Mouse (Mus musculus) stomach, postnatal 0 days (tissue): ENCODE measurements around the gene Sorcs3. TPM values are rescaled to one million over a fixed set of nuclear protein-coding genes. Genes with fewer than 3 reads are reported as not detected.
A peak's percentile ranks its signal among the peaks of the same experiment; 100 is the strongest.

Source experiments
- ATAC-seq: fragments of 200-750 bp; cut with Nextera tagmentation; 2 replicates; pipeline ENCODE4 v1.8.0; 2017; ENCODE audit not compliant: low FRiP score, low TSS enrichment
- DNase-seq: peaks from one replicate; pipeline ENCODE4 v3.0.0-alpha.2; 2016; ENCODE audit warnings: low spot score
- H3K27ac ChIP-seq: fragments of 300-500 bp; sonication (generic); replicated peaks from 2 replicates; pipeline ENCODE4 v1.5.1; 2014; ENCODE audit warnings: mild to moderate bottlenecking, control low read depth
- H3K27me3 ChIP-seq: fragments of 300-500 bp; sonication (generic); 2 replicates; pipeline ENCODE4 v1.6.1; 2014; ENCODE audit warnings: low read length; ENCODE audit not compliant: control insufficient read depth, insufficient read depth
- H3K36me3 ChIP-seq: fragments of 300-500 bp; sonication (generic); 2 replicates; pipeline ENCODE4 v1.6.1; 2014; ENCODE audit warnings: low read length, mixed read lengths; ENCODE audit not compliant: control insufficient read depth, insufficient read depth
- H3K4me1 ChIP-seq: fragments of 300-500 bp; sonication (generic); replicated peaks from 2 replicates; pipeline ENCODE4 v1.6.1; 2014; ENCODE audit warnings: antibody characterized with exemption; ENCODE audit not compliant: control insufficient read depth, insufficient read depth
- H3K4me2 ChIP-seq: fragments of 300-500 bp; sonication (generic); replicated peaks from 2 replicates; pipeline ENCODE4 v1.6.1; 2014; ENCODE audit warnings: low read depth, mild to moderate bottlenecking, control low read depth, moderate library complexity
- H3K4me3 ChIP-seq: fragments of 300-500 bp; sonication (generic); 2 replicates; pipeline ENCODE4 v1.5.1; 2014; ENCODE audit warnings: low read depth, low read length, control low read depth
- H3K9ac ChIP-seq: fragments of 300-500 bp; sonication (generic); 2 replicates; pipeline ENCODE4 v1.6.1; 2014; ENCODE audit warnings: mild to moderate bottlenecking, low read length, control low read depth, mixed read lengths
- H3K9me3 ChIP-seq: fragments of 300-500 bp; sonication (generic); 2 replicates; pipeline ENCODE4 v1.6.1; 2016; ENCODE audit warnings: low read length; ENCODE audit not compliant: control insufficient read depth
- CTCF ChIP-seq: IDR thresholded peaks from 2 replicates; pipeline ENCODE4 v1.5.1; 2016; ENCODE audit warnings: antibody characterized with exemption, low read depth, mild to moderate bottlenecking, moderate library complexity
- EP300 ChIP-seq: optimal IDR thresholded peaks from 2 replicates; pipeline ENCODE3; 2016; ENCODE audit warnings: antibody characterized with exemption
- WGBS: fragments of 180-500 bp; shearing (Covaris S2); extraction: QIAGEN DNeasy Blood & Tissue Kit; methylation state at CpG from one replicate; pipeline ENCODE4 v1.1.7; 2014; 5-methylcytosine and 5-hydroxymethylcytosine counted together
- polyA plus RNA-seq: library from polyadenylated mRNA; unstranded; fragments of >200 nt; fragmentation: Nextera tagmentation; extraction: Ambion mirVana; gene quantifications from 2 replicates; pipeline ENCODE4 v1.2.1, GENCODE M21; 2015

The Sorcs3 gene
- 0.28 TPM in 2 replicates for polyA plus RNA-seq

GRCm38 (mm10) chr19:48205929-48206814, at the start of gene Sorcs3:
Sorcs3 (plus strand) TSS chr19:48206025.
- Histone ChIP-seq H3K27me3 (peaks cover 3% of the 10 kb centered on the region; the same call in 1 of the 2 replicates), H3K27ac (no peak within 1 kb of the TSS)
- WGBS = 1% methylated on average over 65 of the region's 70 CpGs

DNA sequence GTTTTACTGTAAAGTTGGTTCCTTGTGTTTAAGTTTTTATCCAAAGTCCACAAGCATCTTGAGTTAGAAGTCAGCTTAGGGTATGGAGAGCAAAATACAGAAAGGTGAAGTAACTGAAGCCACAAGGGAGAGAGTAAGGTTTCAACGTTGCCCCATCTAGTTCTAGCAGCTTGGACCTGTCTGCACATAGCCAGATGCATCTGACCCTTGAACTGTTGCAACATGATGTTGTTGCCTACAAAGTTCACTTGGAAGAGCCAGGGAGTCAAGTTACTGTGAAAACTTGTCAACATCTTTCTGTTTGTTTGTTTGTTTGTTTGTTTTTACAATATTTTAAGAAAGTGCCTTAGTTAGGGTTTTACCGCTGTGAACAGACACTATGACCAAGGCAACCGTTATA, 40.5 kb upstream of the Sorcs3 start:
- Histone ChIP-seq H3K4me3 (no peak overlapping the region), H3K27ac (no peak overlapping the region), H3K27me3 (no peaks in the 10 kb centered on the region), H3K36me3 (no peaks in the 10 kb centered on the region), H3K9ac (no peak overlapping the region), H3K9me3 (no peaks in the 10 kb centered on the region), H3K4me1 (no peaks in the 10 kb centered on the region), H3K4me2 (no peak overlapping the region)
- DNase-seq = no peak
- whole genome bisulfite sequencing = 85% methylated on average over 3 of the region's 3 CpGs
- TF ChIP-seq EP300 (no peak), CTCF (no peak)
- ATAC-seq = no peak

More at GRCm38 (mm10) chr19:48205929-48206814, at the start of gene Sorcs3:
- no peak for TF ChIP-seq EP300
- peak within 1 kb of the TSS; percentile 39 for H3K4me3 ChIP-seq
- H3K9me3 ChIP-seq = no peaks in the 10 kb centered on the region
- DNase-seq (peak; percentile 15), ATAC-seq (0 out of 2 replicates have a peak, but pooled peaks have one; percentile 26)
- H3K9ac ChIP-seq = 0 out of 2 replicates have a peak within 1 kb of the TSS, but pooled peaks have one; percentile 13
- no peaks in the 10 kb centered on the region for H3K4me1 ChIP-seq
- peak within 1 kb of the TSS; percentile 67 for H3K4me2 ChIP-seq
- no peaks in the 10 kb centered on the region for H3K36me3 ChIP-seq

DNA sequence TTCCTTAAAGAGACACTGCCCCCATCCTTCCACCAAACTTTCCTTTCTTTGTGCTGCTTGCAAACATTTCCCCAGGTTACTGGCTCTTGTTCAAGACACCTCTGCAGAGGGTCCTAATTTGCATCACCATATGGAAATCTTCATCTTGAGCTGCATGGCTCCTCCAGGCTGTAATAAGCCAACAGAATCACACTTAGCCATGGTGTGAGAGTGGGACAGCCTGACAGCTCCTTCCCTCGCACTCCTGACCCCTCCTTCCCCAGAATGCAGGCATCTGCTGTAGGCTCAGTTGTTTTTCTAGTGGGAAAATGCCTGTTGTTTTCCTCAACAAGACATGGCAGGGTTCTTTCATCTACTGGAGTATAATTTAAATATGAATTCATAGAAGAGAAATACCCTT, 38.7 kb upstream of the Sorcs3 start:
- Histone ChIP-seq H3K4me1 (no peaks in the 10 kb centered on the region), H3K27me3 (no peaks in the 10 kb centered on the region), H3K9ac (no peak overlapping the region), H3K4me2 (no peak overlapping the region), H3K27ac (no peak overlapping the region), H3K9me3 (no peaks in the 10 kb centered on the region), H3K4me3 (no peak overlapping the region), H3K36me3 (no peaks in the 10 kb centered on the region)
- no peak for ATAC-seq
- DNase-seq = no peak
- WGBS = 37% methylated on average over 1 of the region's 1 CpGs
- TF ChIP-seq CTCF = no peak
- no peak for TF ChIP-seq EP300

- H3K9ac ChIP-seq = no peak overlapping the region
These were observed 37.5 kb upstream of the Sorcs3 start for GRCm38 (mm10) chr19:48168284-48168683.

GRCm38 (mm10) chr19:48174717-48175116, 31.1 kb upstream of the Sorcs3 start:
- no peaks in the 10 kb centered on the region for H3K36me3 ChIP-seq
- TF ChIP-seq CTCF (peak; percentile 48), EP300 (no peak)
- H3K4me1 ChIP-seq = no peaks in the 10 kb centered on the region
- no peaks in the 10 kb centered on the region for H3K27me3 ChIP-seq
- H3K9me3 ChIP-seq = no peaks in the 10 kb centered on the region
- H3K4me2 ChIP-seq = no peak overlapping the region
- no peak overlapping the region for H3K27ac ChIP-seq
- DNase-seq (no peak), ATAC-seq (no peak)
- 65% methylated on average over 4 of the region's 4 CpGs for WGBS
- no peak overlapping the region for H3K9ac ChIP-seq
- H3K4me3 ChIP-seq = no peak overlapping the region

More at GRCm38 (mm10) chr19:48168284-48168683, 37.5 kb upstream of the Sorcs3 start:
- TF ChIP-seq EP300 = no peak
- TF ChIP-seq CTCF = no peak
- Histone ChIP-seq H3K4me2 (no peak overlapping the region), H3K27ac (no peak overlapping the region), H3K4me1 (no peaks in the 10 kb centered on the region), H3K4me3 (no peak overlapping the region), H3K9me3 (no peaks in the 10 kb centered on the region), H3K36me3 (no peaks in the 10 kb centered on the region), H3K27me3 (no peaks in the 10 kb centered on the region)
- ATAC-seq (no peak), DNase-seq (no peak)
- 55% methylated on average over 5 of the region's 5 CpGs for WGBS

- no peak overlapping the region for H3K4me2 ChIP-seq
- peak; percentile 56 for DNase-seq
- H3K9me3 ChIP-seq = no peaks in the 10 kb centered on the region
- WGBS = 3% methylated on average over 22 of the region's 22 CpGs
- H3K9ac ChIP-seq = no peak overlapping the region
- H3K36me3 ChIP-seq = no peaks in the 10 kb centered on the region
- TF ChIP-seq CTCF (peak; percentile 80), EP300 (no peak)
- no peaks in the 10 kb centered on the region for H3K4me1 ChIP-seq
- no peak overlapping the region for H3K4me3 ChIP-seq
- no peak for ATAC-seq
- H3K27me3 ChIP-seq = peaks cover 3% of the 10 kb centered on the region; the same call in 1 of the 2 replicates
- no peak overlapping the region for H3K27ac ChIP-seq
These were observed 1.8 kb upstream of the Sorcs3 start for GRCm38 (mm10) chr19:48203928-48204470.
